Mouse (Mus musculus) heart, embryonic 16.5 days (tissue): ENCODE data around the gene Ubr4. TPM values are rescaled to one million over a fixed set of nuclear protein-coding genes. Genes with fewer than 3 reads are reported as not detected.

Experiments used
- microRNA-seq: library from miRNA; unstranded; fragments of <30 nt; microRNA quantifications from one replicate; pipeline ENCODE4, GENCODE M21; 2017
- polyA plus RNA-seq: library from polyadenylated mRNA; unstranded; fragments of >200 nt; fragmentation: Nextera tagmentation; extraction: Ambion mirVana; gene quantifications from 2 replicates; pipeline ENCODE4 v1.2.1, GENCODE M21; 2015

Ubr4 gene
- polyA plus RNA-seq, 1 experiment from 2014 or later: 58.0 TPM

Small RNAs within 50 kb of the gene (microRNA-seq; reads per million reads assigned to microRNA genes)
- gene Gm24245 (6.3 reads per million, percentile 21 among the genes with 10 or more reads in this experiment), gene Gm25732 (1.4 reads per million)

Other genes starting within 250 kb of the Ubr4 start
- 640 and 697 TPM in 2 replicates for gene Minos1, start 221.5 kb upstream of the Ubr4 start, polyA plus RNA-seq
- 382 and 385 TPM in 2 replicates for gene Capzb, start 159.7 kb upstream of the Ubr4 start, polyA plus RNA-seq
- gene Pqlc2, start 41.9 kb upstream of the Ubr4 start, polyA plus RNA-seq: 8.9 and 9.3 TPM in 2 replicates
- 72.1 and 74.5 TPM in 2 replicates for gene Akr7a5, start 41.9 kb upstream of the Ubr4 start, polyA plus RNA-seq
- 68.7 and 72.9 TPM in 2 replicates for gene Mrto4, start within 50 bp of the Ubr4 start, polyA plus RNA-seq
- gene Emc1, start within 50 bp of the Ubr4 start, polyA plus RNA-seq: 38.2 and 38.7 TPM in 2 replicates
- 2.4 and 3.3 TPM in 2 replicates for gene Iffo2, start 177.9 kb downstream of the Ubr4 start, polyA plus RNA-seq